Mouse (Mus musculus): ENCODE measurements at regions not wholly inside any gene's neighbourhood (a gene's known extent, or its start where the extent isn't known, plus 50 kb on each side); places are given as distances from the start of the nearest gene placed in this dataset.

DNA sequence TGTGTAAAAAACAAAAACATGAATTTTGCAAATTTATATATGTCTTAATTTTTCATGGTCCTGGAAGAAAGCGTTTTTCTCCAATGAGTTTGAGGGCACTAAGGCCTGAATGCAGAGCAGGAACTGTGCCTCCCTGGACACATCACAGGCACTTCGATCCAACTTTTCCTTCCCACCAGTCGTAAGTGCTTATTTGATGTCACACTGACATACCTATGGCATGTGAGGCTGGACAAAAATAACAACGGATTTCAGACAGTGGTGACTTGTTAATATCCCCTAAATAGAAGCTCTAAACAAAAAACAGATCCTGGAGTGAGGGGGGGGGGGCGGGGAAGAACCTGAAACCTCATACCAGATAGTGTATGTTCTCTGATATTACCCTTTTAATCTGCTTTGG, 1541.9 kb upstream of the Flrt2 start:
- intact Hi-C loops (cut with DNase I): no loop called here
- no peak for DNase-seq

GRCm38 (mm10) chr12:94155110-94155858, 1536.7 kb upstream of the Flrt2 start:
- DNase-seq: peak in 1 of 2 experiments; percentile 3

GRCm38 (mm10) chr12:94182358-94182757, 1509.7 kb upstream of the Flrt2 start:
- intact Hi-C loops (cut with DNase I): no loop called here
- no peak for DNase-seq

More at GRCm38 (mm10) chr12:94155110-94155858, 1536.7 kb upstream of the Flrt2 start:
- intact Hi-C loops (cut with DNase I): no loop called here

GRCm38 (mm10) chr12:94190620-94191081, 1501.4 kb upstream of the Flrt2 start:
- peak; percentile 29 to 39 for DNase-seq
- intact Hi-C loops (cut with DNase I): loop anchor here (5.0 to 10.0 kb wide), 3 partner anchors 294 to 1502 kb away; partner anchors contain the start of gene Flrt2

GRCm38 (mm10) chr12:94217906-94218305, 1474.1 kb upstream of the Flrt2 start:
- DNase-seq: peak; percentile 13 to 14
- intact Hi-C loops (cut with DNase I): no loop called here

- intact Hi-C loops (cut with DNase I): no loop called here
- DNase-seq: no peak
These were observed 1462.1 kb upstream of the Flrt2 start for GRCm38 (mm10) chr12:94229894-94230293.

DNA sequence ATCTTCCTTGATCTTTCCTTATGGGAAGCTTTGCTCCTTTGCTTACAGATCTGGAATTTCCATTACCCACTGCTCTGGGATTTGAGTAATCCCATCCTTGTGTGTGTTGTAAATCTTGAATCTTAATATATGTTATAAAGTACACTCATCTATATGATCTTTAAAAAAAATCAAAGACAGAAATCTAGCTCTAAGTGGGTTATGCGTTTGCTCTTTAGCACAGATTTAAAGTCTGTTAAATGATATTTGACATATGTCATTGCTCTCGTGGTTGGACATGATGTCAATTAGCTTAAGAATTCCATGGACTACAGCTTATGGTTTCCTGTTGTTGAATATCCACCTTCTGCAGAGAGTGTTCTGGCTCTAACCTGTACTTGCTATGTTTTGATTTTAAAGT, 1446.7 kb upstream of the Flrt2 start:
- DNase-seq: no peak
- intact Hi-C loops (cut with DNase I): no loop called here

DNA sequence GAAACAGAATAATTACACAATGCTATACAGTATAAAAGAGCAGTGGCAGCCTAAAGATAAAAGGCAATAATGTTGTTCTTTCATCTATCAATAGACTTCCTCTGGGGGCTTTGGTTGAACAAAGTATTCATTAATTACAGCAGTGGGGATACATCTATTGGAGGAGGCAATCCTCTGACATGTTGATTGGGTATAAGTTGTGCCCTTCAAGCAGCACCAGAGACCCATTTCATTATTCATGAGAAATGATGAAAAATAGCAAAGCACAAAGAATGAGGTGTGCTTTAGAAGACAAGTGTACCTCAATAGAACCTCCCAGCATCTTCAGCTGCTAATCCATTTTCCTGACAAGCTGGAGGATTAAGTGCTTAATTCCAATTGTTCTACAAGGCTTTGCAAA, 1444.7 kb upstream of the Flrt2 start:
- no peak for DNase-seq
- intact Hi-C loops (cut with DNase I): no loop called here

DNA sequence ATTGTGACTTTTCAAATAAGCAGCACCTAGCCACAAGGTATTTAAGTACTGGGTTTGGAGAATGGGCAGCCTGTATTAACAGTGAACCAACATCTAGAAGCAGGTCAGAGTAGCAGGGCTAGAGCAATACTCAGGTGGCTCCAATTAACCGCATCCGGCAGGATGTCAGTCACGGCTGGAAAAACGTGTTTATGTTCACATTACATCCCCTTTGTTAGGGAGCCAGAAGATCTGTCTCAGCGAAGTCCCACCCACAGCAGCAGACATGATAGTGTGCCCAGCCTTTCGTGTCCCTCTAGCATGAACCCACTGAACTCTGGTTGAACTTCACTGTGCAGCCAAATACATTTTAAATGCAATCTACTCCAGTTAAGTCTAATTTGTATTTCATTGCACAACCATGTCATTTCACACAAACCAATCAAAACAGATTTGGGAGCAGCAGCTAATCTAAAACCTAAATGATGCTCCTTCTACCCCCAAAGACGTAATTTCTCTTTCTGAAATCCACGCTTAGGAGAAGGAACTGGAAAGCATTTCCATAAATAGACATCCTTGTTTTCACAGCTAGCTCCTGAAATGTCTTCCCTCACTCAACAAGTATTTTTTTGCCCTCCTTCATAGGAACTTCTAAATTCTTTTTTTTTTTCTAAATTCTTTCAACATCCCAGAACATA, 1438.9 kb upstream of the Flrt2 start:
- DNase-seq: no peak

GRCm38 (mm10) chr12:94280946-94281345, 1411.1 kb upstream of the Flrt2 start:
- intact Hi-C loops (cut with DNase I): no loop called here
- peak; percentile 33 for DNase-seq

More for the DNA sequence above, 1438.9 kb upstream of the Flrt2 start:
- intact Hi-C loops (cut with DNase I): no loop called here

DNA sequence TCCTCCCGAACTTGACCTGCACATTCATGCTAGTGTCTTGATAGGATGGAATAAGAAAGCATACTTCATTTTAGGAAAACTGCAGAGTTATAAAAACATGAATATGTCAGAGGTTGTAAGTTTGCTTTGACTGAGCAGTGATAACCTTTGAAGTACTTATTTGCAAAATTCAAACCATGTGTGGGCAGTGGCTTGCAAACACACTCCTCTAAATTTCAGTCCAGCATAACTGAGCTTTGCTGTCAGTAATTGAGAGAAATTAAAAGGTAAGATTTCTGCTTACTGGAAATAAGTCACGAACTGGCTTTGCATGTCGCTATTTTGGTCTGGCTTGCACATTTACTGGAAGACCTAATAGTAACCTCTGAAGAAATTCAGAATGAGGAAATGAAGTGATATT, 1409.1 kb upstream of the Flrt2 start:
- DNase-seq: no peak
- intact Hi-C loops (cut with DNase I): no loop called here

DNA sequence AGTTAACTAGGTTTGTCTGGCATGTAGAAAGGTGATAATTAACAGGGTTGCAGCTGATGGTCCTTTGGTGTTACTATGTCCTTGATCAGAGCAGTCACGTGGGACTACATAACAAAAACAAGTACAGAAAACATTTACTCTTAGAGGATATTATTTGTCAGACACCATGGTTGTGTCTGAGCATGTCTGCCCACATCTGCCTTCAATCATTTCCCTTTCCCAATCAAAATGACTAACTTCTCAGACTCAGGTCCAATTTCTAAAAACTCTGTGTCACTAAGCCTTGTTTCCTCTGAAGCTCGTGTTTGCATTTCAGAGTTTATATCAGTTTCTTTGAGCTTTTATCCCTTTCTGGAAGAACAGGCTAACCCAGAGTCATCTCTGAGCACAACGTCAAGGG, 1408.5 kb upstream of the Flrt2 start:
- intact Hi-C loops (cut with DNase I): no loop called here
- DNase-seq: no peak

DNA sequence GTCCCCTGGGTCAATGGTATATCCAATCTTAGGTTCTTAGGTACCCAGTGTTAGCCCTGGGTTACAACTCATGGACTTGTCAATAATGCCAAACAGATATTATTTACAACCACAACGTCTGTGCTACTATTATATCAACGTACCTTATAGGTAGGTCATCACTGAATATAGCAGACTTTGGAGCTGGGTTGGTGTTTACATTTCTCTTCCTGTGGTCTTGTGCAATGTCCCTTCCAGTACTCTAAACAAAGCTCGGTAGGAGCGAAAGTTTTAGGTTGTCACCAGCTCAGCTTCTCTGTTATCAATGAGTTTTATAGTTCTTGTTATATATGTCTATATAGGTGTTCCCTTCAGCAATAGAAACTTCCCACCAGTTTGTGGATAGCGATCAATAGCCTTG, 1394.2 kb upstream of the Flrt2 start:
- no peak for DNase-seq
- intact Hi-C loops (cut with DNase I): no loop called here

GRCm38 (mm10) chr12:94332351-94332750, 1359.7 kb upstream of the Flrt2 start:
- intact Hi-C loops (cut with DNase I): no loop called here
- no peak for DNase-seq

DNA sequence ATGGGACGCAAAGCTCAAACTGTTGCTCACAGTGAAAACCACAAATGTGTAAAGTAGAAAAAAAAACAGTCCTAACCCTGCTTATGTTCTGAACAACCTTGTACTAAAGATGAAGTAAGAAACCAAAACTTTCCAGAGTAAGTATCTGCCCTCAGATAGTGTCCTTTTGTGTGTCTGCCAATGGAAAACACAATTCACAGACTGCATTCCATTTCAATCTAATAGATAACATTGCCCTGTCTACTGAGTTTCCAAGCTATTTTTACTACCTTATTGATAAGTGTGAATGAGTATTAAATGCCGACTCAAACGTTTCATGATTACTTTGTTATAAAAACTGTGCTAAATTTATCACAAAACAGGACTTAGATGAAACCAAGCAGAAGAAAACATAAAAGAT, 1357.4 kb upstream of the Flrt2 start:
- no peak for DNase-seq
- intact Hi-C loops (cut with DNase I): no loop called here

- intact Hi-C loops (cut with DNase I): no loop called here
- no peak for DNase-seq
These were observed 1342.3 kb upstream of the Flrt2 start for GRCm38 (mm10) chr12:94349623-94350156.

- intact Hi-C loops (cut with DNase I): no loop called here
- DNase-seq: no peak
These were observed 1327.8 kb upstream of the Flrt2 start for GRCm38 (mm10) chr12:94364269-94364668.

- peak in 1 of 2 experiments; percentile 2 for DNase-seq
- intact Hi-C loops (cut with DNase I): no loop called here
These were observed 1292.0 kb upstream of the Flrt2 start for GRCm38 (mm10) chr12:94399991-94400390.

DNA sequence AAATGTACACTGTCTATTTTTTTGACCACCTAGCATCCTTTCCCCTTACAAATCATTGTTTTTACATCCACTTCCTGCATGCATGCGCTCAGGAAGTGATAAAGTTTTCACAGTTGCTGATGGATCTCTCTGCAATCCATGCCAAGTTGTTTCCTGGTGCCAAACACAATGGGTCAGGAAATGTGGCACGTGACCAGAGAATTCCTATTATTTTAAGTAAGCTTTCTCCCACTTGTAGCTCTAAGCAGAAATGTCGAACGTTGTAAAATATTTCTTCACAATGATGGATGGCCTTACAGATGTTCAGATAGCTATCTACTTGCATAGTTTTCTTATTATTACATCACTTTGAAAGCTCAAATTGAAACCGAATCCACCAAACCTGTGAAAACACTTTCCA, 1271.1 kb upstream of the Flrt2 start:
- peak; percentile 32 for DNase-seq
- intact Hi-C loops (cut with DNase I): loop anchor here (5.0 kb wide), 1 partner anchor 1271 kb away; the partner anchor contains the start of gene Flrt2

GRCm38 (mm10) chr12:94421743-94422142, 1270.3 kb upstream of the Flrt2 start:
- intact Hi-C loops (cut with DNase I): loop anchor here (5.0 kb wide), 1 partner anchor 1271 kb away; the partner anchor contains the start of gene Flrt2
- DNase-seq: no peak

- DNase-seq: no peak
- intact Hi-C loops (cut with DNase I): loop anchor here (2.0 to 5.0 kb wide), 2 partner anchors 164 to 1268 kb away; partner anchors contain the start of gene Flrt2
These were observed 1267.6 kb upstream of the Flrt2 start for GRCm38 (mm10) chr12:94424340-94424981.

Data from heart, postnatal 36 days (tissue).